Mouse (Mus musculus) stomach, adult 2 months (tissue): ENCODE results near the gene Apoa1. TPM values are rescaled to one million over a fixed set of nuclear protein-coding genes. Genes with fewer than 3 reads are reported as not detected.

Source experiments
- polyA plus RNA-seq: library from polyadenylated mRNA; depleted of rRNA; stranded (reverse); fragments of >200 nt; gene quantifications from 2 replicates; pipeline ENCODE4 v1.2.3, GENCODE M21; 2012; rRNA removed

The Apoa1 gene
- 510 and 738 TPM in 2 replicates for polyA plus RNA-seq

GRCm38 (mm10) chr9:46228491-46228890, at the start of gene Apoa1:
Gene Apoa1, plus strand, starts transcription at chr9:46228580.

GRCm38 (mm10) chr9:46235596-46235648, 7.0 kb downstream of the Apoa1 start, which contains the start of gene Apoc3:
Gene Apoc3, minus strand, starts transcription at chr9:46235636.

GRCm38 (mm10) chr9:46240526-46241153, 12.3 kb downstream of the Apoa1 start, which contains the start of gene Apoa4:
Gene Apoa4, plus strand, starts transcription at chr9:46240696.

GRCm38 (mm10) chr9:46268343-46268873, 40.0 kb downstream of the Apoa1 start, which contains the start of gene Apoa5:
Gene Apoa5, plus strand, starts transcription at chr9:46268633.

GRCm38 (mm10) chr9:46272677-46273454, 44.5 kb downstream of the Apoa1 start, which contains the start of gene Zpr1:
Gene Zpr1, plus strand, starts transcription at chr9:46273064.

Other genes starting within 250 kb of the Apoa1 start
- gene Pafah1b2, start 215.9 kb upstream of the Apoa1 start, polyA plus RNA-seq = 8.1 and 8.3 TPM in 2 replicates
- gene Sik3, start 215.8 kb upstream of the Apoa1 start, polyA plus RNA-seq = 6.3 and 7.7 TPM in 2 replicates
- 0.92 and 2.2 TPM in 2 replicates for gene Apoc3, start 7.1 kb downstream of the Apoa1 start, polyA plus RNA-seq
- gene Apoa4, start 12.1 kb downstream of the Apoa1 start, polyA plus RNA-seq = 14.9 and 26.8 TPM in 2 replicates
- gene Apoa5, start 40.1 kb downstream of the Apoa1 start, polyA plus RNA-seq = 0.14 and 0.74 TPM in 2 replicates
- 6.0 and 13.7 TPM in 2 replicates for gene Zpr1, start 44.5 kb downstream of the Apoa1 start, polyA plus RNA-seq
- gene Bud13, start 54.4 kb downstream of the Apoa1 start, polyA plus RNA-seq = 3.0 and 3.6 TPM in 2 replicates
- not detected in 2 replicates for gene 4931429L15Rik, start 91.4 kb downstream of the Apoa1 start, polyA plus RNA-seq